Mouse (Mus musculus): ENCODE data around the gene Dop1b.

GRCm38 (mm10) chr16:93794845-93795244, 83.1 kb downstream of the Dop1b start:
- TF ChIP-seq POLR2A (IDR thresholded peaks at IDR 0.05; ENCODE audit: low read depth, low read length) (no peak), EP300 (IDR thresholded peaks at IDR 0.05; ENCODE audit: low read length) (no peak), BHLHE40 (IDR thresholded peaks at IDR 0.05; ENCODE audit: low read depth, low read length) (no peak), CTCF (conservative IDR thresholded peaks at IDR 0.05 in 1 of 2, IDR thresholded peaks at IDR 0.05 in 1 of 2; ENCODE audit: low read depth in 2 of 2, low read length in 2 of 2) (no peak), MYC (IDR thresholded peaks at IDR 0.05; ENCODE audit: low read depth, low read length) (no peak)
